Mouse (Mus musculus) myocyte (in vitro differentiated cells): ENCODE results near the gene Gng10. TPM values are rescaled to one million over a fixed set of nuclear protein-coding genes. Genes with fewer than 3 reads are reported as not detected.

Source experiments
- H3K27me3 ChIP-seq: one replicate; pipeline ENCODE4 v1.6.1; 2011; ENCODE audit not compliant: control insufficient read depth, insufficient read depth, insufficient read length
- H3K36me3 ChIP-seq: one replicate; pipeline ENCODE4 v1.6.1; 2011; ENCODE audit not compliant: control insufficient read depth, insufficient read depth
- H3K4me2 ChIP-seq: one replicate; pipeline ENCODE4 v1.6.1; 2011; ENCODE audit warnings: low read depth, control low read depth
- H3K4me3 ChIP-seq: one replicate; pipeline ENCODE4 v1.5.1; 2011; ENCODE audit warnings: mild to moderate bottlenecking, control low read depth, moderate library complexity
- H3K79me2 ChIP-seq: one replicate; pipeline ENCODE4 v1.6.1; 2011; ENCODE audit not compliant: control insufficient read depth, insufficient read depth
- H3ac ChIP-seq: one replicate; pipeline ENCODE4 v1.6.1; 2011; ENCODE audit not compliant: control insufficient read depth, insufficient read length
- CEBPB ChIP-seq: IDR thresholded peaks from 2 replicates; pipeline ENCODE4 v1.6.1; 2011; ENCODE audit warnings: mild to moderate bottlenecking, moderate library complexity; ENCODE audit not compliant: poor library complexity, insufficient read depth, severe bottlenecking
- E2F4 ChIP-seq: IDR thresholded peaks from one replicate; pipeline ENCODE4 v1.6.1; 2011; ENCODE audit warnings: mild to moderate bottlenecking, control low read depth, moderate library complexity; ENCODE audit not compliant: insufficient read depth
- MAX ChIP-seq: IDR thresholded peaks from one replicate; pipeline ENCODE4 v1.6.1; 2011; ENCODE audit warnings: low read depth, mild to moderate bottlenecking, control low read depth
- MYOD1 ChIP-seq, 3 experiments: IDR thresholded peaks; one replicate each; pipeline ENCODE4 v1.6.1; 2011; ENCODE audit warnings: control low read depth in 2 of 3, low read depth in 2 of 3, mild to moderate bottlenecking in 2 of 3, moderate library complexity in 1 of 3; ENCODE audit not compliant: insufficient read length in 2 of 3, control insufficient read depth in 1 of 3
- MYOG ChIP-seq, 3 experiments: IDR thresholded peaks; one replicate each; pipeline ENCODE4 v1.6.1; 2011; ENCODE audit warnings: control low read depth in 2 of 3, low read depth in 2 of 3, mild to moderate bottlenecking in 2 of 3; ENCODE audit not compliant: insufficient read length in 2 of 3, control insufficient read depth in 1 of 3, insufficient read depth in 1 of 3
- POLR2A ChIP-seq: IDR thresholded peaks from one replicate; pipeline ENCODE4 v1.6.1; 2011; ENCODE audit warnings: low read depth, mild to moderate bottlenecking, control low read depth, moderate library complexity; ENCODE audit not compliant: insufficient read length
- POLR2AphosphoS2 ChIP-seq: IDR thresholded peaks from one replicate; pipeline ENCODE4 v1.6.1; 2011; ENCODE audit warnings: low read depth, control low read depth; ENCODE audit not compliant: insufficient read length
- REST ChIP-seq: IDR thresholded peaks from one replicate; pipeline ENCODE4 v1.6.1; 2011; ENCODE audit warnings: mild to moderate bottlenecking, control low read depth, moderate library complexity; ENCODE audit not compliant: insufficient read depth, insufficient read length
- SRF ChIP-seq: IDR thresholded peaks from one replicate; pipeline ENCODE4 v1.6.1; 2011; ENCODE audit warnings: low read depth; ENCODE audit not compliant: control insufficient read depth, insufficient read length
- TCF12 ChIP-seq: IDR thresholded peaks from one replicate; pipeline ENCODE4 v1.6.1; 2011; ENCODE audit warnings: mild to moderate bottlenecking, control low read depth; ENCODE audit not compliant: poor library complexity, insufficient read depth, severe bottlenecking
- TCF3 ChIP-seq: IDR thresholded peaks from one replicate; pipeline ENCODE4 v1.6.1; 2011; ENCODE audit warnings: low read depth, control low read depth; ENCODE audit not compliant: insufficient read length
- USF1 ChIP-seq: IDR thresholded peaks from one replicate; pipeline ENCODE4 v1.6.1; 2011; ENCODE audit warnings: low read depth, mild to moderate bottlenecking, control low read depth, moderate library complexity
- polyA plus RNA-seq: library from polyadenylated mRNA; unstranded; fragments of >200 nt; fragmentation: generic; extraction: Trizol; gene quantifications from one replicate; pipeline ENCODE4 v1.2.1, GENCODE M21; 2012; ENCODE audit warnings: missing spikeins

Gene Gng10
- polyA plus RNA-seq, 1 experiment, result 57.3 TPM

- H3K4me2 ChIP-seq, result no peak overlapping the region
- H3K27me3 ChIP-seq, result no peaks in the 10 kb centered on the region
- H3K4me3 ChIP-seq, result no peak overlapping the region
- H3K36me3 ChIP-seq, result no peaks in the 10 kb centered on the region
- H3K79me2 ChIP-seq, result no peaks in the 10 kb centered on the region
- no peak for TF ChIP-seq TCF3
- no peak for TF ChIP-seq MYOG (IDR thresholded peaks at IDR 0.05; ENCODE audit: control insufficient read depth in 1 of 3, insufficient read depth in 1 of 3, insufficient read length in 2 of 3, low read depth in 2 of 3)
- TF ChIP-seq SRF, result no peak
- TF ChIP-seq POLR2AphosphoS2, result no peak
- no peak for TF ChIP-seq CEBPB
- no peak for TF ChIP-seq USF1
- no peak for TF ChIP-seq POLR2A
- no peak for TF ChIP-seq E2F4
- TF ChIP-seq REST, result no peak
- no peak for TF ChIP-seq MAX
- H3ac ChIP-seq, result no peak overlapping the region
Observed at GRCm38 (mm10) chr4:59047222-59047621, 12.3 kb downstream of the Gng10 start.

- TF ChIP-seq MYOG (IDR thresholded peaks at IDR 0.05; ENCODE audit: control insufficient read depth in 1 of 3, insufficient read depth in 1 of 3, insufficient read length in 2 of 3, low read depth in 2 of 3), result no peak
- TF ChIP-seq USF1, result no peak
- H3K4me3 ChIP-seq, result no peak overlapping the region
- H3K36me3 ChIP-seq, result no peaks in the 10 kb centered on the region
- no peaks in the 10 kb centered on the region for H3K79me2 ChIP-seq
- H3K4me2 ChIP-seq, result no peak overlapping the region
- H3ac ChIP-seq, result no peak overlapping the region
- H3K27me3 ChIP-seq, result no peaks in the 10 kb centered on the region
Observed at GRCm38 (mm10) chr4:59051081-59051480, 16.2 kb downstream of the Gng10 start.

- H3K4me3 ChIP-seq, result no peak overlapping the region
- no peak overlapping the region for H3K4me2 ChIP-seq
- TF ChIP-seq REST (no peak), E2F4 (no peak), POLR2AphosphoS2 (no peak), MYOG (IDR thresholded peaks at IDR 0.05; ENCODE audit: control insufficient read depth in 1 of 3, insufficient read depth in 1 of 3, insufficient read length in 2 of 3, low read depth in 2 of 3) (no peak), SRF (no peak), POLR2A (no peak), MAX (no peak), TCF3 (no peak), MYOD1 (IDR thresholded peaks at IDR 0.05; ENCODE audit: control insufficient read depth in 1 of 3, insufficient read length in 2 of 3, low read depth in 2 of 3) (no peak), USF1 (no peak), CEBPB (no peak), TCF12 (no peak)
- no peak overlapping the region for H3ac ChIP-seq
- no peaks in the 10 kb centered on the region for H3K36me3 ChIP-seq
- H3K27me3 ChIP-seq, result no peaks in the 10 kb centered on the region
- no peaks in the 10 kb centered on the region for H3K79me2 ChIP-seq
Observed at GRCm38 (mm10) chr4:59057929-59058328, 23.0 kb downstream of the Gng10 start.

- Histone ChIP-seq H3K27me3 (no peaks in the 10 kb centered on the region), H3K4me3 (no peak overlapping the region), H3K4me2 (no peak overlapping the region), H3ac (no peak overlapping the region), H3K36me3 (no peaks in the 10 kb centered on the region), H3K79me2 (no peaks in the 10 kb centered on the region)
- no peak for TF ChIP-seq TCF3
- TF ChIP-seq MAX, result no peak
- no peak for TF ChIP-seq REST
Observed at GRCm38 (mm10) chr4:59062526-59062925, 27.6 kb downstream of the Gng10 start.

GRCm38 (mm10) chr4:59069276-59069675 lies 34.4 kb downstream of the Gng10 start:
- H3ac ChIP-seq, result no peak overlapping the region
- H3K4me2 ChIP-seq, result no peak overlapping the region
- no peak for TF ChIP-seq POLR2AphosphoS2
- TF ChIP-seq REST, result no peak
- no peak for TF ChIP-seq POLR2A
- TF ChIP-seq TCF12, result no peak
- TF ChIP-seq SRF, result no peak
- TF ChIP-seq TCF3, result no peak
- no peak for TF ChIP-seq MAX
- no peak for TF ChIP-seq E2F4
- TF ChIP-seq CEBPB, result no peak
- no peak for TF ChIP-seq MYOG (IDR thresholded peaks at IDR 0.05; ENCODE audit: control insufficient read depth in 1 of 3, insufficient read depth in 1 of 3, insufficient read length in 2 of 3, low read depth in 2 of 3)
- TF ChIP-seq USF1, result no peak
- no peak for TF ChIP-seq MYOD1 (IDR thresholded peaks at IDR 0.05; ENCODE audit: control insufficient read depth in 1 of 3, insufficient read length in 2 of 3, low read depth in 2 of 3)
- no peak overlapping the region for H3K4me3 ChIP-seq
- H3K36me3 ChIP-seq, result no peaks in the 10 kb centered on the region
- H3K79me2 ChIP-seq, result no peaks in the 10 kb centered on the region
- H3K27me3 ChIP-seq, result no peaks in the 10 kb centered on the region
